Mouse (Mus musculus): Measurements from ENCODE around the gene Numbl. TPM values are rescaled to one million over a fixed set of nuclear protein-coding genes. Genes with fewer than 3 reads are reported as not detected.
"Not testable (repeated sequence)": the region's sequence is repeated elsewhere in the genome, so short reads cannot be mapped to it uniquely, and the experiment has no call there.

Gene Numbl
- polyA plus RNA-seq, 1 experiment from 2014 or later, result 4.6 TPM

DNA sequence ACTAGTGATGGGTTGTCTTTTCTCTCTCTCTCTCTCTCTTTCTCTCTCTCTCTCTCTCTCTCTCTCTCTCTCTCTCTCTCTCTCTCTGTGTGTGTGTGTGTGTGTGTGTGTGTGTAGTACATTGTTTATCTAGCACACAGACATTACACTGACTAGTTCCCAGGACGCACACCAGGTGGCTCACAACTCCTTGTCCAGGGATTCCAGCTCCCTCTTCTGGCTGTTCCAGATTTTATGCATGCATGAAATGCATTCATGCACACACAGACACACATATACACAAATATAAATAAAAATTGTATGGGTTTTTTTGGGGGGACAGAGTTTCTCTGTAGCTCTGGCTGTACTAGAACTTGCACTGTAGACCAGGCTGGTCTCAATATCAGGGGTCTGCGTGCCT lies 20.7 kb upstream of the Numbl start:
- Histone ChIP-seq H3K27me3 (ENCODE audit: control insufficient read depth, insufficient read depth, low read length) (no peaks in the 10 kb centered on the region), H3K4me3 (ENCODE audit: low read depth, low read length) (no peak overlapping the region), H3K36me3 (ENCODE audit: control insufficient read depth, insufficient read depth, low read length) (no peaks in the 10 kb centered on the region), H3K4me1 (ENCODE audit: control insufficient read depth, insufficient read depth, low read length) (peaks cover 5% of the 10 kb centered on the region), H3K27ac (ENCODE audit: low read depth, low read length) (no peak overlapping the region), H3K9ac (ENCODE audit: low read depth, low read length) (no peak overlapping the region), H3K4me2 (no peak overlapping the region), H3K9me3 (replicated peaks; ENCODE audit: control insufficient read depth, low read length) (no peaks in the 10 kb centered on the region)
- WGBS (ENCODE audit: insufficient replicate concordance), result 73% methylated on average over 2 of the region's 2 CpGs
- ATAC-seq (replicated peaks; ENCODE audit: insufficient number of reproducible peaks, low FRiP score, low TSS enrichment), result no peak

DNA sequence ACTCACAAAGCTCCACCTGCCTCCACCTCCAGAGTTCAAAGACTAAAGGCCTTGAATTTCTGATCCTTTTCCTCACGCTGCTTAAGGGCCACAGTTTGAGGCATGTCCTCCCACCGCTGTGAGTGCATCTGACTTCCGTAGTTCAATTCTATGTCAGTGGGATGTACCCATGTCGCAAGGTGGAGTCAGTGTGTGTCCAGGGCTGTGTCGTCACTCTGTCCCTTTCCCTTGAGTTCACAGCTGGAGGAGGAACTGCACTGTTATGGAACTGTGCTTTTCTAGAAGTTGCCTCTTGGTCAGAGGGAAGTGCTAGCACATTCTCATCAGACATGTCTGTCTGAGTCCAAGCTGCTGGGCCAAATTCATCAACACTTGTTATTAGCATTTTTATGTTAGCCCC lies 19.7 kb upstream of the Numbl start:
- no peak for ATAC-seq (replicated peaks; ENCODE audit: insufficient number of reproducible peaks, low FRiP score, low TSS enrichment)
- WGBS (ENCODE audit: insufficient replicate concordance), result 83% methylated on average over 5 of the region's 5 CpGs
- Histone ChIP-seq H3K27me3 (ENCODE audit: control insufficient read depth, insufficient read depth, low read length) (no peaks in the 10 kb centered on the region), H3K4me3 (ENCODE audit: low read depth, low read length) (no peak overlapping the region), H3K9ac (ENCODE audit: low read depth, low read length) (no peak overlapping the region), H3K9me3 (replicated peaks; ENCODE audit: control insufficient read depth, low read length) (no peaks in the 10 kb centered on the region), H3K4me1 (ENCODE audit: control insufficient read depth, insufficient read depth, low read length) (peaks cover 2% of the 10 kb centered on the region), H3K36me3 (ENCODE audit: control insufficient read depth, insufficient read depth, low read length) (peaks cover 4% of the 10 kb centered on the region; the same call in 1 of the 2 replicates), H3K4me2 (no peak overlapping the region), H3K27ac (ENCODE audit: low read depth, low read length) (no peak overlapping the region)

- no peaks in the 10 kb centered on the region for H3K4me1 ChIP-seq (ENCODE audit: control insufficient read depth, insufficient read depth, low read length)
- H3K9ac ChIP-seq (ENCODE audit: low read depth, low read length), result no peak overlapping the region
- no peak overlapping the region for H3K4me2 ChIP-seq
- no peak for ATAC-seq (replicated peaks; ENCODE audit: insufficient number of reproducible peaks, low FRiP score, low TSS enrichment)
- H3K27ac ChIP-seq (ENCODE audit: low read depth, low read length), result no peak overlapping the region
- WGBS (ENCODE audit: insufficient replicate concordance), result 63% methylated on average over 8 of the region's 8 CpGs
- no peak overlapping the region for H3K4me3 ChIP-seq (ENCODE audit: low read depth, low read length)
- no peaks in the 10 kb centered on the region for H3K9me3 ChIP-seq (replicated peaks; ENCODE audit: control insufficient read depth, low read length)
- peaks cover 4% of the 10 kb centered on the region; the same call in 1 of the 2 replicates for H3K36me3 ChIP-seq (ENCODE audit: control insufficient read depth, insufficient read depth, low read length)
- no peaks in the 10 kb centered on the region for H3K27me3 ChIP-seq (ENCODE audit: control insufficient read depth, insufficient read depth, low read length)
Observed at GRCm38 (mm10) chr7:27243211-27243610, 15.0 kb upstream of the Numbl start.

DNA sequence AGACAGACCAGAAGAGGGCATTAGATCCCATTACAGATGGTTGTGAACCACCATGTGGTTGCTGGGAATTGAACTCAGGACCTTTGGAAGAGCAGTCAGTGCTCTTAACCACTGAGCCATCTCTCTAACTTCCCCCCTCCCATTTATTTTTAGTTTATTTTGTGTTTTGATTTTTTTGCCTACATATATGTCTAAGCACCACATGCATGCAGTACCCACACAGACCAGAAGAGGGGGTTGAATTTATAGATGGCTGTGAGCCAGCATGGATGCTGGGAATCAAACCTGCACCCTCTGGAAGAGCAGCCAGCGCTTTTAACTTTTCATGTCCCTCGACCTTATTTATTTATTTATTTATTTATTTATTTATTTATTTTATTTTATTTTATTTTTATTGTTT lies 14.1 kb upstream of the Numbl start:
- H3K4me1 ChIP-seq (ENCODE audit: control insufficient read depth, insufficient read depth, low read length); H3K9me3 ChIP-seq (replicated peaks; ENCODE audit: control insufficient read depth, low read length); H3K27me3 ChIP-seq (ENCODE audit: control insufficient read depth, insufficient read depth, low read length); H3K27ac ChIP-seq (ENCODE audit: low read depth, low read length); H3K4me2 ChIP-seq; H3K4me3 ChIP-seq (ENCODE audit: low read depth, low read length); H3K9ac ChIP-seq (ENCODE audit: low read depth, low read length); ATAC-seq (replicated peaks; ENCODE audit: insufficient number of reproducible peaks, low FRiP score, low TSS enrichment); H3K36me3 ChIP-seq (ENCODE audit: control insufficient read depth, insufficient read depth, low read length): not testable (repeated sequence)
- WGBS (ENCODE audit: insufficient replicate concordance), result 79% methylated on average over 2 of the region's 2 CpGs

GRCm38 (mm10) chr7:27249146-27249545 lies 9.1 kb upstream of the Numbl start:
- Histone ChIP-seq H3K4me3 (ENCODE audit: low read depth, low read length) (no peak overlapping the region), H3K9me3 (replicated peaks; ENCODE audit: control insufficient read depth, low read length) (no peaks in the 10 kb centered on the region), H3K27ac (ENCODE audit: low read depth, low read length) (no peak overlapping the region), H3K4me2 (no peak overlapping the region), H3K36me3 (ENCODE audit: control insufficient read depth, insufficient read depth, low read length) (no peaks in the 10 kb centered on the region), H3K27me3 (ENCODE audit: control insufficient read depth, insufficient read depth, low read length) (no peaks in the 10 kb centered on the region), H3K4me1 (ENCODE audit: control insufficient read depth, insufficient read depth, low read length) (no peaks in the 10 kb centered on the region), H3K9ac (ENCODE audit: low read depth, low read length) (no peak overlapping the region)
- WGBS (ENCODE audit: insufficient replicate concordance), result 76% methylated on average over 2 of the region's 2 CpGs
- ATAC-seq (replicated peaks; ENCODE audit: insufficient number of reproducible peaks, low FRiP score, low TSS enrichment), result no peak

GRCm38 (mm10) chr7:27249928-27250327 lies 8.3 kb upstream of the Numbl start:
- no peak for ATAC-seq (replicated peaks; ENCODE audit: insufficient number of reproducible peaks, low FRiP score, low TSS enrichment)
- no peaks in the 10 kb centered on the region for H3K9me3 ChIP-seq (replicated peaks; ENCODE audit: control insufficient read depth, low read length)
- H3K9ac ChIP-seq (ENCODE audit: low read depth, low read length), result no peak overlapping the region
- H3K27me3 ChIP-seq (ENCODE audit: control insufficient read depth, insufficient read depth, low read length), result no peaks in the 10 kb centered on the region
- no peaks in the 10 kb centered on the region for H3K4me1 ChIP-seq (ENCODE audit: control insufficient read depth, insufficient read depth, low read length)
- H3K27ac ChIP-seq (ENCODE audit: low read depth, low read length), result no peak overlapping the region
- H3K36me3 ChIP-seq (ENCODE audit: control insufficient read depth, insufficient read depth, low read length), result no peaks in the 10 kb centered on the region
- WGBS (ENCODE audit: insufficient replicate concordance), result 76% methylated on average over 5 of the region's 5 CpGs
- H3K4me2 ChIP-seq, result no peak overlapping the region
- no peak overlapping the region for H3K4me3 ChIP-seq (ENCODE audit: low read depth, low read length)

DNA sequence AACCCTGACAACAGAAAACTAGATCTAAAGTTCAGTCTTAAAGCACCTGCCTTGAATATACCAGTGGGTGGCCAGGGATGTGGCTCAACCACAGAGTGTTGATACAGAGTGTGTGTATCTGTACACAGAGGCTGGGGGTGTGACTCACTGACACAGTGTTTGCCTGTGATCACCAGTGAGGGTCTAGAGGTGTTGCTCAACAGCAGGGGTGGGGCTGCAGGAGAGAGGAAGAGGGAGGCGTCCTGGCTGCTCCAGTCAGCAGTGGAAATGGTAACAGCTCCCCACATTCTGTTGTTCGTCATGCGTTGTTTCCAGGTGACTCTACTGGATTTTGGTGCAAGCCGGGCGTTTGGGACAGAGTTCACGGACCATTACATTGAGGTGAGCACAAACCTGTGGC lies 6.3 kb upstream of the Numbl start:
- no peaks in the 10 kb centered on the region for H3K27me3 ChIP-seq (ENCODE audit: control insufficient read depth, insufficient read depth, low read length)
- H3K9me3 ChIP-seq (replicated peaks; ENCODE audit: control insufficient read depth, low read length), result no peaks in the 10 kb centered on the region
- peaks cover 4% of the 10 kb centered on the region for H3K4me1 ChIP-seq (ENCODE audit: control insufficient read depth, insufficient read depth, low read length)
- H3K36me3 ChIP-seq (ENCODE audit: control insufficient read depth, insufficient read depth, low read length), result no peaks in the 10 kb centered on the region
- H3K4me2 ChIP-seq, result no peak overlapping the region
- H3K27ac ChIP-seq (ENCODE audit: low read depth, low read length), result no peak overlapping the region
- WGBS (ENCODE audit: insufficient replicate concordance), result 87% methylated on average over 6 of the region's 6 CpGs
- H3K9ac ChIP-seq (ENCODE audit: low read depth, low read length), result no peak overlapping the region
- no peak overlapping the region for H3K4me3 ChIP-seq (ENCODE audit: low read depth, low read length)
- no peak for ATAC-seq (replicated peaks; ENCODE audit: insufficient number of reproducible peaks, low FRiP score, low TSS enrichment)

DNA sequence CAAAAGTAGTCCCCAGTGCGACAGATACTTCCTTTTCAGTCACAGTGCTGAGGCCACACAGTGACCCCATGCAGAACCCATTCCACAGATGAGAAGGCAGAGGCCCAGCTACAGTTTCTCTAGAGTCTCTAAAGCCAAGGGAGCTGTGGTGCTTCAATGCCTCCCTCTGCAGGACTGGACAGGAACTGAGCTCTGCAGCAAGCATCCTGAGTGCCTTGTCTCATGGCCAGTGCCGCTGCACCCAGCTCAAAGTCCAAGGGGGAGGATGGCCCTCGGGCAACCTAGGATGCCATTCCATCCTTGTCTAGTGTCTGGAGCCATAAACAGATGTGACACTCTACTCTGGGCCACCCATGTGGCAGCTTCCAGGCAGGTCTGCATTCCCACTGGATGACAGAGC lies 2.5 kb upstream of the Numbl start:
- H3K9me3 ChIP-seq (replicated peaks; ENCODE audit: control insufficient read depth, low read length), result no peaks in the 10 kb centered on the region
- H3K27me3 ChIP-seq (ENCODE audit: control insufficient read depth, insufficient read depth, low read length), result no peaks in the 10 kb centered on the region
- no peak overlapping the region for H3K27ac ChIP-seq (ENCODE audit: low read depth, low read length)
- H3K9ac ChIP-seq (ENCODE audit: low read depth, low read length), result no peak overlapping the region
- H3K4me2 ChIP-seq, result no peak overlapping the region
- H3K4me3 ChIP-seq (ENCODE audit: low read depth, low read length), result no peak overlapping the region
- no peaks in the 10 kb centered on the region for H3K36me3 ChIP-seq (ENCODE audit: control insufficient read depth, insufficient read depth, low read length)
- WGBS (ENCODE audit: insufficient replicate concordance), result 48% methylated on average over 3 of the region's 3 CpGs
- peaks cover 21% of the 10 kb centered on the region for H3K4me1 ChIP-seq (ENCODE audit: control insufficient read depth, insufficient read depth, low read length)
- no peak for ATAC-seq (replicated peaks; ENCODE audit: insufficient number of reproducible peaks, low FRiP score, low TSS enrichment)

- Histone ChIP-seq H3K4me2 (peak overlapping the region; percentile 93), H3K27ac (ENCODE audit: low read depth, low read length) (no peak overlapping the region), H3K9me3 (replicated peaks; ENCODE audit: control insufficient read depth, low read length) (no peaks in the 10 kb centered on the region), H3K4me1 (ENCODE audit: control insufficient read depth, insufficient read depth, low read length) (peaks cover 21% of the 10 kb centered on the region), H3K27me3 (ENCODE audit: control insufficient read depth, insufficient read depth, low read length) (no peaks in the 10 kb centered on the region), H3K4me3 (ENCODE audit: low read depth, low read length) (peak overlapping the region; percentile 86), H3K36me3 (ENCODE audit: control insufficient read depth, insufficient read depth, low read length) (no peaks in the 10 kb centered on the region; the same call in 1 of the 2 replicates), H3K9ac (ENCODE audit: low read depth, low read length) (peak overlapping the region; percentile 54)
- no peak for ATAC-seq (replicated peaks; ENCODE audit: insufficient number of reproducible peaks, low FRiP score, low TSS enrichment)
- whole genome bisulfite sequencing (ENCODE audit: insufficient replicate concordance), result 15% methylated on average over 27 of the region's 27 CpGs
Observed at GRCm38 (mm10) chr7:27257046-27257851, 984 bp upstream of the Numbl start.
